9 mouse cellular contexts compared by ENCODE assay signal in the genomic region with DNA sequence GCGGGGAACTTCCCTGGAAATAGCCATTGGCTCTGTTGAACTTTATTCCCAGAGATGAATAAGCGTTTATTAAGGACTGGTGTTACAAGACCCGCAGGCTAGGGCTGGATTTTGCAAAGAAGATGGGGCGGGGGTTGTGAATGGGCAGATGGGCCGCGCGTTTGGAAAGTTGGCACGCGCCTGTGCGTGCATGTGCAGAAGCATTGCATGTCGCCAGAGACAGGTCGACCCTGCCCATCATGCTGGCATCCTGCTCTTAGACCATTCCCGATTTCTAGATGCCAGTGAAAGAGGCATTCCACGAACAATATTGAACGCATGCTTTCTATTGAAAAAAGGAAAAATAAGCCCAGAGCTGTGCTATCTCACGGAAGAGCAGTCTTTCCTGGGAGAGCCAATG.
DNase-seq lines count a peak whose midpoint lies in the region; ATAC-seq lines count a peak whose summit lies in the region.
"Had no signal": no experiment of that assay in that cellular context is flagged by ENCODE, and none has a peak within 500 bp of the region (broad histone marks: within the 10 kb centered on the region; RNA-seq: fewer than 3 reads in every experiment).

No protein-coding gene starts in this region.

- H3K4me1 ChIP-seq in forebrain, embryonic 11.5 days (replicated peaks; ENCODE audit: control insufficient read depth, insufficient read depth, low read length), result peaks cover 6% of the 10 kb centered on the region; the same call in 1 of the 2 replicates

- WGBS in forebrain, embryonic 11.5 days, result 22% methylated on average over 16 of the region's 16 CpGs

- peaks cover 20% of the 10 kb centered on the region for H3K27me3 ChIP-seq in forebrain, embryonic 11.5 days (ENCODE audit: control insufficient read depth, insufficient read depth, low read length)

- H3K4me2 ChIP-seq in forebrain, embryonic 11.5 days (ENCODE audit: low read depth, low read length, severe bottlenecking), result peak overlapping the region; percentile 77

- peak; percentile 28; the same call in 1 of the 2 replicates for ATAC-seq in forebrain, embryonic 11.5 days (replicated peaks; ENCODE audit: low FRiP score)
- ATAC-seq in inflammation-experienced regulatory T-cells, adult 6 months, result no peak

- no peaks in the 10 kb centered on the region for H3K9me3 ChIP-seq in forebrain, embryonic 11.5 days (ENCODE audit: control insufficient read depth, low read length)

- H3K36me3 ChIP-seq in forebrain, embryonic 11.5 days (ENCODE audit: control insufficient read depth, insufficient read depth, low read length), result no peaks in the 10 kb centered on the region

- H3K9ac ChIP-seq in forebrain, embryonic 11.5 days (ENCODE audit: low read length), result peak overlapping the region; percentile 53

- peak overlapping the region; percentile 37 for H3K4me3 ChIP-seq in forebrain, embryonic 11.5 days (ENCODE audit: low read depth, low read length)

- peak; percentile 6 for DNase-seq in retina, embryonic 14.5 days (ENCODE audit: low spot score)
- DNase-seq in retina, postnatal 1 day, result no peak
- peak; percentile 51 for DNase-seq in forebrain, embryonic 11.5 days (ENCODE audit: low spot score)
- peak; percentile 27 to 29 for DNase-seq in left cerebral cortex, adult 8-10 months (ENCODE audit: low spot score in 2 of 2)
- peak; percentile 61 to 64 for DNase-seq in right cerebral cortex, postnatal 10 days (ENCODE audit: low spot score in 2 of 2)
- no peak for DNase-seq in urinary bladder, postnatal 25 days (ENCODE audit: low spot score)
- DNase-seq in gastrocnemius, adult 8-10 months (ENCODE audit: low spot score in 2 of 2), result no peak

- no peak overlapping the region for H3K27ac ChIP-seq in forebrain, embryonic 11.5 days (ENCODE audit: low read depth, low read length)
- H3K27ac ChIP-seq: macrophage had no signal

Comparison
In these comparisons a context has a peak if more than half of its experiments do, and no peak if none do; other contexts are left out.
1. DNase-seq: peak in retina, embryonic 14.5 days (single experiment), forebrain, embryonic 11.5 days (single experiment), left cerebral cortex, adult 8-10 months (2 of 2) and right cerebral cortex, postnatal 10 days (2 of 2); none in retina, postnatal 1 day (single experiment), urinary bladder, postnatal 25 days (single experiment) and gastrocnemius, adult 8-10 months (0 of 2).